Mouse (Mus musculus) mammary gland, adult 2 months (tissue): ENCODE data around the gene Dbnl. TPM values are rescaled to one million over a fixed set of nuclear protein-coding genes. Genes with fewer than 3 reads are reported as not detected.

ENCODE experiments used
- polyA plus RNA-seq: library from polyadenylated mRNA; depleted of rRNA; stranded (reverse); fragments of >200 nt; gene quantifications from 2 replicates; pipeline ENCODE4 v1.2.3, GENCODE M21; 2012; ENCODE audit warnings: low replicate concordance; rRNA removed

The Dbnl gene
- polyA plus RNA-seq, result 70.4 and 81.9 TPM in 2 replicates

DNA sequence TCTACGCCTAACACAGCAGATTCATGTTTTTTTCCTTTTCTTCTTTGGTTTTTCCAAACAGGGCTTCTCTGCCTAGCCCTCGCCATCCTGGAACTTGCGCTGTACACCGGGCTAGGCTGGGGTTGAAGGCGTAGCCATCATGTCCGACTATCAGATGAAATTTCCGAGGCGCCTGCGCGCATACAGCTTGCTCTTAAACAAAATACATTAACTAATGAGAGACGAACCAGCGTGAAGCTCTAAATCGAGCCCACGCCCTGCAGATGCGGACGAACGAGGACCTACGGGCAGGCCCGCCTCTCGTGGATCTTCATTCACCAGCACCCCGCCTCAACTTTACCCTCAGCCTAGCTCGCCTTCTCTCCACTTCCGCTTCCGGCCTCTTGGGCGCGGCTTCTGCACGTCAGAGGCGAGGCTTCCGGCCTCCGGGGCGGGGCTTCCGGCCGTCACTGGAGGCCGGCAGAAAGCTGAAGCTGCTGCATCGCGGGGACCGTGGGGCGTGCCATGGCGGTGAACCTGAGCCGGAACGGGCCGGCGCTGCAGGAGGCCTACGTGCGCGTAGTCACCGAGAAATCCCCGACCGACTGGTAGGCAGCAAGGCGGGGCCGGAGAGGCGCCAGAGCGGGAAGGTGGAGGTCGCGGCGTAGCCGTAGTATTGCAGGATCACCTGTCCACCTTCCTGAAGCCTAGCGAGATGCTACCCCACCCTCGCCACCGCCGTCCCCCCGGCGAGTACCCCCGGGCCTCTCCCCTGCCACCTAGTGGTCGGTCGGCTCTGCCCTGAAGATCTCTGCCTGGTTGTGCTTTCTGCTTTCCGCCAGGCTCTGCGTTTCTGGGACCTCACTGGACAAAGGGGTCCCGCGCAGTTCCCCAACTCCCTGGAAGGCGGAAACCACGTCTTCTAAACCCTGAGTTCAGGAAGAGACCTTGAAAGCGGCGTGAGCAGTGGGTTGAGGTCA, at the start of gene Dbnl:
Dbnl (plus strand) TSS at position 433 of the 959 bp plus-strand sequence.

DNA sequence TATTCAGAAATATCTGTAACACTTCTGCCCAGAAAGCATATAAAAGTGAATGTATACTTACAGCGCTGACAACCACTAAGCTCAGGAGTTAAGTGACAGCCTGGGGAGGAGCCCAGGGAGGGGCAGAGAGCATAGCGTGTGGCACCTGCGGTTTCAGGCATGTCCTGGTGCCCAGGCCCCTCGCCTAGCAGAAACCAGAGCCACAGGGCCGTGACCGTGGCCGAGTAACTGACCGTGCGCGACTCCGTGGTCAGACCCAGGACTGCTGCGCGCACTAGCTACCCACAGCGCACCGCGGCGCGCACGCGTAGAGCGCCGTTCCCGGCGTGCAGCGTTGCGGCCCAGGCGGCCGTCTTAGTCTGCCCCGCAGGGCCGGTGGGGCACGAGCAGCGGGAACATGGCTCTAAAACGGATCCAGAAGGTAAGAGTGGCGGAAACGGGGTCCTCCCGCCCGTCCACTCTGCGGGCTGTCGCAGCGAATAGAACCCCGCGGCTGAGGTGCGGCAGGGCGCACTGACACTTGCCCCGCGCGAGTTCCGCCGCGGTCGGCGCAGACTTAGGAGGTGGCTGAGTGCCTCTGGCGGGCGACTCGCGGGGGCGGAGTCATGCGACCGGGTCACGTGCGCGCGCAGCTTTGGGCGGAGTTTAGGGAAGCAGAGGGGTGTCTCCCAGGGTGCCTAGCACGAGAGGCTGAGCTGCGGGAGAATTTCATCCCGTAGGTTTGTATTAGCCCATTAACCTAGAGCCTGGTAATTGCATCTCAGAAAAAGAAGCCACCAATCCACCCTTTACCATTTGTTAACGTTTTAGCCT, 26.3 kb upstream of the Dbnl start, which contains the start of gene Urgcp:
Urgcp (minus strand) TSS at position 557 of the 813 bp plus-strand sequence.

DNA sequence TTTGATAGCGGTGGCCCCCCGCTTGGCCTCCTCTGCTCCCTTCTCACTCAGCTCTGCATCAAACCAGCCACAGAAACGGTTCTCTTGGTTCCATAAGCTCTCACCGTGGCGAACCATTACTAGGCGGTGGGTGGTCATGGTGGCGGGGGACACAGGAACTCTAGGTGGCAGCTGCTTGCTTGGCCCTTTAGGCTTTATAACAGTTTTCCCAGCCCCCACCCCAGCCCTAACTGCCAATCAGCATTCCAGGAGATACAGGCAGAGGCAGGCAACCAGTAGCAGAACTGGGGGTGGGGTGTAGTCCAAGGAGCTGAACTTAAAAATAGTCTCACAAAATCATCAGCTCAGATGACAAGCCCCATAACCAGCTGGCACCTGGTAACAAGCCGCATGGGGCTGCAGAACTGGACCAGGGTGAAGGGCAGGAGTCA, 15.3 kb downstream of the Dbnl start, which contains the start of gene Pgam2:
Pgam2 (minus strand) TSS at position 183 of the 431 bp plus-strand sequence.

DNA sequence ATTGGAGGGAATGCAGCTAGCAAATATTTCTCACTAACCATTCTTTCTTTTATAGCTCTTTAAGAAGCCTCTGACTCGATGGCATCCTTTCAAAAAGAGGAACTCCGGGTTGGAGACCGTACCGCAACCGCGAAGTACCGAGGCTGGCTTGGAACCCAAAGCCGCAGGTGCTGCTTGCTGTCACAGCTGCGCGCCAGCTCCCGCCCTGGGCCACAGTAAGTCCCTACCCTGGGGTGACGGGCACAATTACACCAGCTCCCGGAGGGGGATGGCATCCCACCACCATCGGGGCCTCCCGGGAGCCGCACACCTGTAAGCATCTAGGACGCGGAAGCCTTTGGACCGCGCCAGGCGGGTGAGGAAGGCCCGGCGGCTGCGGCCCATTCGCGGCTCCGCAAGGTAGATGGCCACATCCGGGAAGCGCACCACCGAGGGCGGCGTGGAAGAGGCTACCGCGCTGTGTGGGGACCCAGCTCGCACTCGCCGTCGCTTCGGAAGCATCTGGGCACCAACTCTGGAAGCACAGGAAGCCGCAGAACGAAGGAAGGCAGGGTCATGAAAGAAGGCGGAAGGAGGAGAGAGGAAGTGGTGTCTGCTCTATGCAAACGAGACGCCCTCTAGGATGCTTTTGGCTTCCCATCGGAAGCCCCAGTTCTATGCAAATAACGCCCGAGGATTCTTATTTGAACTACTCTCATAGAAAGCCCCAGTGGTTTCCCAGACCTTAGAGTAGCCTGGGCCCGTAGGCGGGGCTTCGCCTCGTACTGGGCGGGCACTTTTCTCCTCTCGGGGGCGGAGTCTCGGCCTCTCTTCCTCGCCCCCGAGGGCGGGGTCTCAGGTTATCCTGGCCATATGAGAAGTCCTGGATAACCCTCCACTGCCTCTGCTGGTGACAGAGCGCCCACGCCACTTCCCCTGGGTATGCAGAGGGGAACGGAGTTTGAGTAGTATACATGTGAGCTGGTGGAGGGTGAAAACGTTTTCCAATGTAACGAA, 49.3 kb downstream of the Dbnl start, which contains the start of gene Polm:
Polm (minus strand) TSS at position 766 of the 996 bp plus-strand sequence.

Other genes starting within 250 kb of the Dbnl start
- 5.9 and 6.0 TPM in 2 replicates for gene Ccdc117, start 246.3 kb upstream of the Dbnl start, polyA plus RNA-seq
- not detected in 2 replicates for gene Ankrd36, start 218.8 kb upstream of the Dbnl start, polyA plus RNA-seq
- 126 and 279 TPM in 2 replicates for gene Mrps24, start 72.8 kb upstream of the Dbnl start, polyA plus RNA-seq
- gene Urgcp, start 26.1 kb upstream of the Dbnl start, polyA plus RNA-seq, result 26.4 and 26.7 TPM in 2 replicates
- 0.96 and 522 TPM in 2 replicates for gene Pgam2, start 15.2 kb downstream of the Dbnl start, polyA plus RNA-seq
- gene Polm, start 49.5 kb downstream of the Dbnl start, polyA plus RNA-seq, result 41.3 and 55.8 TPM in 2 replicates
- gene Aebp1, start 73.5 kb downstream of the Dbnl start, polyA plus RNA-seq, result 229 and 247 TPM in 2 replicates
- 90.6 and 184 TPM in 2 replicates for gene Pold2, start 89.8 kb downstream of the Dbnl start, polyA plus RNA-seq
- gene Myl7, start 110.3 kb downstream of the Dbnl start, polyA plus RNA-seq, result not detected in 2 replicates
- 0.44 and 0.52 TPM in 2 replicates for gene Gck, start 161.6 kb downstream of the Dbnl start, polyA plus RNA-seq
- gene Ykt6, start 167.2 kb downstream of the Dbnl start, polyA plus RNA-seq, result 46.1 and 72.5 TPM in 2 replicates